Comparison of ENCODE assay signal across 7 mouse cellular contexts in the genomic region with DNA sequence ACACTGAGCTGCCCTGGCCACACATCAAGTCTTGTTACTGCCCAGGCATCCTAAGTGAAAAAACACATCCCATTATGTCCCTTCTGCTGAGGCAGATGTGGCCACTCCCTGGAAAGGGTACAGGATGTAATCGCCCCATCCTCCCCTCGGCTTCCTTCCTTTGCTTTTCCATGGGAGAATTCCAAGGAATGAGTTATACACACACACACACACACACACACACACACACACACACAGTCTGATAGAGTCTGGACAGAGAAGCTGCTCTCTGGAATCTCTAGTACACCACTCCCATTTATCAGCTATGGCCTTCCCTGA.
DNase-seq lines count a peak whose midpoint lies in the region; ATAC-seq lines count a peak whose summit lies in the region.

No protein-coding gene starts in this region.

- H3K27me3 ChIP-seq in embryonic facial prominence, embryonic 10.5 days (replicated peaks; ENCODE audit: low read depth, poor library complexity, severe bottlenecking) = no peaks in the 10 kb centered on the region
- H3K27me3 ChIP-seq in lung, embryonic 16.5 days (ENCODE audit: control insufficient read depth, insufficient read depth, low read depth, low read length) = no peaks in the 10 kb centered on the region
- no peaks in the 10 kb centered on the region for H3K27me3 ChIP-seq in forebrain, embryonic 16.5 days (replicated peaks; ENCODE audit: control insufficient read depth, insufficient read depth, low read length)

- no peaks in the 10 kb centered on the region for H3K36me3 ChIP-seq in embryonic facial prominence, embryonic 10.5 days (replicated peaks)
- no peaks in the 10 kb centered on the region for H3K36me3 ChIP-seq in lung, embryonic 16.5 days (ENCODE audit: control insufficient read depth, insufficient read depth, low read length)
- no peaks in the 10 kb centered on the region for H3K36me3 ChIP-seq in forebrain, embryonic 16.5 days (ENCODE audit: control insufficient read depth, insufficient read depth)

- peak overlapping the region; percentile 61; the same call in 1 of the 2 replicates for H3K27ac ChIP-seq in embryonic facial prominence, embryonic 10.5 days (replicated peaks)
- peak overlapping the region; percentile 91 for H3K27ac ChIP-seq in lung, embryonic 16.5 days (ENCODE audit: low read length)
- no peak overlapping the region for H3K27ac ChIP-seq in forebrain, embryonic 16.5 days (ENCODE audit: low read length)

- intact Hi-C loops in gastrocnemius, postnatal 36 days (cut with DNase I) = no loop called here

- 87% methylated on average over 2 of the region's 2 CpGs for WGBS in embryonic facial prominence, embryonic 10.5 days
- 57% methylated on average over 2 of the region's 2 CpGs for WGBS in lung, embryonic 16.5 days
- WGBS in forebrain, embryonic 16.5 days = 81% methylated on average over 2 of the region's 2 CpGs

- H3K9ac ChIP-seq in lung, embryonic 16.5 days (ENCODE audit: low read length) = no peak overlapping the region
- H3K9ac ChIP-seq in forebrain, embryonic 16.5 days (replicated peaks; ENCODE audit: low read depth, low read length) = no peak overlapping the region

- DNase-seq in embryonic facial prominence, embryonic 10.5 days (ENCODE audit: low spot score) = no peak
- peak; percentile 29 to 63 for DNase-seq in gastrocnemius, postnatal 36 days
- peak; percentile 54 for DNase-seq in kidney, adult 18-20 months
- DNase-seq in cerebellum, postnatal 36 days = no peak
- DNase-seq in layer of hippocampus, postnatal 25 days (ENCODE audit: extremely low spot score in 1 of 2, low spot score in 1 of 2) = no peak

- peak overlapping the region; percentile 41 for H3K4me2 ChIP-seq in lung, embryonic 16.5 days (ENCODE audit: low read depth, low read length)
- H3K4me2 ChIP-seq in forebrain, embryonic 16.5 days (ENCODE audit: low read length) = no peak overlapping the region

- no peak overlapping the region for H3K4me3 ChIP-seq in embryonic facial prominence, embryonic 10.5 days
- H3K4me3 ChIP-seq in lung, embryonic 16.5 days (ENCODE audit: low read length) = peak overlapping the region; percentile 30
- H3K4me3 ChIP-seq in forebrain, embryonic 16.5 days (replicated peaks; ENCODE audit: low read length) = no peak overlapping the region

- H3K4me1 ChIP-seq in embryonic facial prominence, embryonic 10.5 days = peaks cover 5% of the 10 kb centered on the region
- H3K4me1 ChIP-seq in lung, embryonic 16.5 days (replicated peaks; ENCODE audit: control insufficient read depth, insufficient read depth, low read length) = no peaks in the 10 kb centered on the region
- H3K4me1 ChIP-seq in forebrain, embryonic 16.5 days (replicated peaks; ENCODE audit: control insufficient read depth, insufficient read depth, low read length) = no peaks in the 10 kb centered on the region

- ATAC-seq in lung, embryonic 16.5 days (ENCODE audit: low read depth) = peak; percentile 82
- ATAC-seq in forebrain, embryonic 16.5 days = no peak

- H3K9me3 ChIP-seq in embryonic facial prominence, embryonic 10.5 days = no peaks in the 10 kb centered on the region
- H3K9me3 ChIP-seq in lung, embryonic 16.5 days (ENCODE audit: control insufficient read depth, low read length) = no peaks in the 10 kb centered on the region
- no peaks in the 10 kb centered on the region for H3K9me3 ChIP-seq in forebrain, embryonic 16.5 days (ENCODE audit: control insufficient read depth, low read length)

Comparison
In these comparisons a context has a peak if more than half of its experiments do, and no peak if none do; other contexts are left out.
1. DNase-seq: peak in gastrocnemius, postnatal 36 days (2 of 2) and kidney, adult 18-20 months (single experiment); none in embryonic facial prominence, embryonic 10.5 days (single experiment), cerebellum, postnatal 36 days (0 of 2) and layer of hippocampus, postnatal 25 days (0 of 2).